Mouse (Mus musculus) inflammation-experienced regulatory T-cells, adult 16 weeks (primary cell): ENCODE data around the gene Wdr82. TPM values are rescaled to one million over a fixed set of nuclear protein-coding genes. Genes with fewer than 3 reads are reported as not detected.

Source experiments
- polyA plus RNA-seq: library from polyadenylated mRNA; unstranded; fragments of 100-300 nt; shearing (Covaris generic); gene quantifications from one replicate; pipeline ENCODE4 v1.2.1, GENCODE M21; 2017

Gene Wdr82
- polyA plus RNA-seq: 49.3 TPM

DNA sequence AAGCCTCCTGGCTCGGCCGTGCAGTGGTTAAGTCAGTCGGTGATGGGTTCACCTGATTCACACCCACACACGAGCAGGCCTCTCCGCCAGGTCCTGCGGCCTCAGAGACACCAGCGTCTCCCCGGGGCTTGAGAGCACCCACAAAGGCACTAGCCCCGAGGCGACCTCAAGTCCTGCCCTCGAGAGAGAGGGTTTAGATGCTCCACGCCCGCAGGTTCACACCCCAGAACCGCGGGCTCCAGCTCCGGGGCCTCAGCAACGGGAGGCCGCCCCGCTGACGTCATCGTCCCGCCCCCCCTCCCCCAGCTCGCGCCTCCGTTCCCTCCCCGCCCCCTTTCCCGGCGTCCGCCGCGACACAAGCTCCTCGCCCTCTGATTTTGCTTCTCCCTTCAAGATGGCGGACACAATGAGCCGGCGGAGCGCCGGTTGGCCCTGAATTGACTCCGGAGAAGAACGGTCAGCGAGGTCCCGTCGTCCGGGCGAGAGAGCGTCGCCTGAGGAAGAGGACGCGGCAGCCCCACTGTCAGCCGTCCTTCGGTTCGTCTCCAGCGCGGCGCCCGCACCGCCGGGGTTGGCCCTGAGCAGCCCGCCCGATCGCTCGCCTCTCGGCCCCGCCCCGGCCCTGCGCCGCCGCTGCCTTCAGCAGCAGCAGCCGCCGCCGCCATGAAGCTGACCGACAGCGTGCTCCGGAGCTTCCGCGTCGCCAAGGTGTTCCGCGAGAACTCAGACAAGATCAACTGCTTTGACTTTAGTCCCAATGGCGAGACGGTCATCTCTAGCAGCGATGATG, at the start of gene Wdr82:
TSS of gene Wdr82 (plus strand) at position 373 of the 790 bp plus-strand sequence.

DNA sequence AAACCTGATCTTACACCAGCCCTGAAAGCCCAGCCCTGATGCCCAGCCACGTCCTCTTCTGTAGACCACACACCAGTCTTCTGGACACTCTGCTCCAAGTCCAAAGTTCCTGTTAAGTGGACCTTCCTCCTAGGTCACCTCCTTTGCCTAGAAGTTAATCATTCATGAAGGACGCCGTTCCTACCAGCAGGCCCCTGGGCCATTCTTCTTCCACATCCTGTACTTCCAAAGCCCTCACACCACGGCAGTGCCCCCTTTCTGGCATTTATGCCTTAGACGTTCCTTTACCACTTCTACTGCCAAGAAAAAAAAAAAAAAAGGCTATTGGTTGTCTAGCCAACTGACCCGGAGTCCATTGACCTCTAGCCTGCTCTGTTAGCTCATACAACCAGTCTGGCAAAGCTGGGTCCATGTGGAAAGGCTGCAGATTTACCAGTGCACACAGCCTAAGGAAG, 12.7 kb upstream of the Wdr82 start, which contains the start of gene Glyctk:
TSS of gene Glyctk (minus strand) at position 102 of the 455 bp plus-strand sequence.

DNA sequence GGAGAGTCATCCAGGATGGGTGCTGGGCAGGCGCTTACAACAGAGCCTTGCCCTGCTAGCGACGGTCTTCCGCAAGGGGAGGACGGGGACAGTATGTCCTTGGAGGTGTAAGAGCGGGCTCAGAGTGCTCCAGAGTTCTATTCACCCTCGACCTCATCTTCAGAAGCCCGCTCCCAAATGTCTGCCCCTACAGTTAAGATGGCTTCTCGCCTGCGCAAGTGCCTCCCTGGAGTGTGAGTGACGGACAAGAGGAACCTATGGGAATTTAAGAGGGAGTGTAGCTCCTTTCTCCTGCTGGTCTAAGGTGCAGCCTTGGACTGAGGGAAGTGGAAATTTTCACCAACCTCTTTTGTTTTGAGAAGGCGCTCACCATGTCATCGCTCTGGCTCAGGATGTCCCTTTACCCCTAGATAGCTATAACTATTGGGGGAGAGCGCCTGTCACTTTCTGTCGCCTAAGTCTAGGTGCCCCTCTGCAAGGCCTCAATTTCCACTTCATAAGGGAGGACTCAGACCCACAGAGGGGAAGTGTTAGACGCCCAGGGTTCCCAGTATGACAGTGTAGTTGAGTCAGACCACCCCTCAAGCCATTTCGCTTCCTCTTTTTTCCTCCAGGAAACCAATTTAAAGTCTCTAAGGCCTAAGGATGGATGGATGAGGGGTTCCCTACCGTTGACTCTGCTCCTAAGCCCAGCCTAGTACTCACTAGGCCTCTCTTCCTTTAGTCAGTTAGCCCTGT, 29.0 kb downstream of the Wdr82 start, which contains the start of gene Ppm1m:
TSS of gene Ppm1m (minus strand) at position 212 of the 738 bp plus-strand sequence.

DNA sequence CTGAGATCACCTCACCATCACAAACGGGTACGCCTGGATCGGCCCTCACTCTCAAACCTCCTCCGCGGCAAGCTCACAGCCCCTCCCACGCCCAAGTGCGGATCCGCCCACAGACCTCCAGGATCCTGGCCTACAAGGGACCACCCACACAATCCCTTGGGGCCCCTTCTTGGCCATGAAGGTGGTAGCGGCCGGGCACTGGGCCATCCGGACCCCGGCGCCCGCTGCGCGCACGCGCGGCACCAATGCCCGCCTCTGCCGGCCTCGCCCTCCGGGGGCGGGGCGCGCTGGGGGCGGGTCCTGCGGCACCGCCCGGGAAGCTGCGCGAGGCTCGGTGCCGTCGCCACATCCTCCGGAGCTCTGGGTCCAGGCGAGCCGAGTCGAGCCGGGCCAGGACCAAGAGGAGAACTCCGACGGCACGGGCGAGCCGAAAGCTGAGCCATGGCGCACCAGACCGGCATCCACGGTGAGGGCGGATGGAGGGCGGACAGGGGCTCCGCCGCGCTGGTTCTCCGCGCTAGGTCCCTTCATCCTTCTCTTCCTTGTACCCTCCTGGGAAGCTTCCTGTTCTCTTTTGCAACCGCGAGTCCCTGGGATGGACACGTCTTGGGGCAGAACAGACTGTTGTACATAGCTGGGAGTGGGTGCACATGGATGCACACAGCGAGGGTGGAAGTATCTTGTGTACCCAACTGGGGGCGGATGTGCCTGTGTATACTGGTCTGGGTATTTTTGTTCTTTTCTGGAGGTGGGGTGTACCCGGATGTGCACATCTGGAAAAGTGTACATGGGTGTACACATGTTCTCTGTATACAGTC, 32.3 kb downstream of the Wdr82 start, which contains the start of gene Twf2:
TSS of gene Twf2 (plus strand) at position 290 of the 818 bp plus-strand sequence.

DNA sequence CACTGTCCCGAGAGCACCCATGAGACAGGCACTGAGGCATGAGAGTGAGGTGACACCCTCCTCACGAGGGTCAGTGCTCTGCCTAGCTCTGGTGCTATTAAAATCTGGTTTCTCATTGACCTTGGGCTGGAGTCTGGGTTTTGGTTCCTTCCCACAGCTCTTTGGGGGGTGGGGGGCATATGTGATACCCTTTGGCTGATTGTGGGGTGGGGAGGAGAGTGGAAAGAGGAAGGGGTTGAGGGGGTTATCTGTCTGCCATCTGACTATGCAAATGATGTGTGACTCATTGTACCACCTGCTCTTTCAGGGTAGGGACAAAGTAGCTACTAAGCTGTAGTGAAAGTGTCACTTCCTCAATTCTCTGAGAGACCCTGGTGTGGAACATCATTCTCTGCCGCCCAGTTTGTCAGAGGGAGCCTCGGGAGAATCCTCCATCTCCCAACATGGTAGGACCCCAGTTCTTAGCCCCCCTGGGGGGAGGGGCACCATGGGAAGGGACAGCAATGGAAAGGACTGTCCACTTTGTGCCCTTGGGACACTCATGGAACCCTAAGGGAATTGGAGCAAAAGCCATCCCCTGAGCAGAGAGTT, 51.6 kb downstream of the Wdr82 start, which contains the start of gene Tlr9:
TSS of gene Tlr9 (plus strand) at position 338 of the 591 bp plus-strand sequence.

Other genes with a start within 250 kb of the Wdr82 start
- not detected for gene Col6a5, start 210.3 kb upstream of the Wdr82 start, polyA plus RNA-seq
- gene Col6a4, start 74.1 kb upstream of the Wdr82 start, polyA plus RNA-seq: not detected
- 9.4 TPM for gene Glyctk, start 12.8 kb upstream of the Wdr82 start, polyA plus RNA-seq
- gene Ppm1m, start 28.8 kb downstream of the Wdr82 start, polyA plus RNA-seq: 22.2 TPM
- 328 TPM for gene Twf2, start 32.2 kb downstream of the Wdr82 start, polyA plus RNA-seq
- not detected for gene Tlr9, start 51.7 kb downstream of the Wdr82 start, polyA plus RNA-seq
- 61.3 TPM for gene Alas1, start 77.7 kb downstream of the Wdr82 start, polyA plus RNA-seq
- gene Poc1a, start 110.1 kb downstream of the Wdr82 start, polyA plus RNA-seq: 6.3 TPM
- 11.0 TPM for gene Dusp7, start 197.7 kb downstream of the Wdr82 start, polyA plus RNA-seq